Mouse (Mus musculus) midbrain, postnatal 0 days (tissue): ENCODE measurements around the gene Zfp239. TPM values are rescaled to one million over a fixed set of nuclear protein-coding genes. Genes with fewer than 3 reads are reported as not detected.

ENCODE experiments used
- ATAC-seq: fragments of 200-750 bp; cut with Nextera tagmentation; 2 replicates; pipeline ENCODE4 v1.8.0; 2017; ENCODE audit warnings: moderate number of reproducible peaks, mild to moderate bottlenecking, moderate TSS enrichment, moderate library complexity; ENCODE audit not compliant: low FRiP score
- DNase-seq: peaks from one replicate; pipeline ENCODE4 v3.0.0-alpha.2; 2015; ENCODE audit warnings: low spot score
- H3K27ac ChIP-seq: fragments of 300-500 bp; sonication (generic); 2 replicates; pipeline ENCODE4 v1.5.1; 2014; ENCODE audit warnings: low read depth, mild to moderate bottlenecking, low read length, mixed read lengths
- H3K27me3 ChIP-seq: fragments of 300-500 bp; sonication (generic); 2 replicates; pipeline ENCODE4 v1.6.1; 2014; ENCODE audit warnings: low read length, control low read depth, mixed read lengths; ENCODE audit not compliant: insufficient read depth
- H3K36me3 ChIP-seq: fragments of 300-500 bp; sonication (generic); 2 replicates; pipeline ENCODE4 v1.6.1; 2014; ENCODE audit warnings: low read length, control low read depth, mixed read lengths; ENCODE audit not compliant: insufficient read depth
- H3K4me1 ChIP-seq: fragments of 300-500 bp; sonication (generic); 2 replicates; pipeline ENCODE4 v1.6.1; 2014; ENCODE audit warnings: mild to moderate bottlenecking, control low read depth, antibody characterized with exemption, low read length, mixed read lengths; ENCODE audit not compliant: insufficient read depth
- H3K4me2 ChIP-seq: fragments of 300-500 bp; sonication (generic); 2 replicates; pipeline ENCODE4 v1.6.1; 2014; ENCODE audit warnings: low read depth, mild to moderate bottlenecking, low read length, mixed read lengths; ENCODE audit not compliant: poor library complexity, severe bottlenecking
- H3K4me3 ChIP-seq: fragments of 300-500 bp; sonication (generic); 2 replicates; pipeline ENCODE4 v1.5.1; 2014; ENCODE audit warnings: low read depth, mild to moderate bottlenecking, low read length, moderate library complexity
- H3K9ac ChIP-seq: fragments of 300-500 bp; sonication (generic); replicated peaks from 2 replicates; pipeline ENCODE4 v1.6.1; 2014; ENCODE audit warnings: mild to moderate bottlenecking, low read length, moderate library complexity, mixed read lengths; ENCODE audit not compliant: poor library complexity, severe bottlenecking
- H3K9me3 ChIP-seq: fragments of 300-500 bp; sonication (generic); 2 replicates; pipeline ENCODE4 v1.6.1; 2016; ENCODE audit warnings: low read length, control low read depth
- CTCF ChIP-seq: IDR thresholded peaks from 2 replicates; pipeline ENCODE4 v1.5.1; 2016; ENCODE audit warnings: antibody characterized with exemption, mild to moderate bottlenecking
- WGBS: fragments of 180-500 bp; shearing (Covaris S2); extraction: QIAGEN DNeasy Blood & Tissue Kit; methylation state at CpG from one replicate; pipeline ENCODE4 v1.1.7; 2014; 5-methylcytosine and 5-hydroxymethylcytosine counted together
- polyA plus RNA-seq: library from polyadenylated mRNA; unstranded; fragments of >200 nt; fragmentation: Nextera tagmentation; extraction: Ambion mirVana; gene quantifications from 2 replicates; pipeline ENCODE4 v1.2.1, GENCODE M21; 2015
- total RNA-seq: library from RNA; depleted of rRNA; stranded (reverse); fragments of >200 nt; gene quantifications from 2 replicates; pipeline ENCODE4 v1.2.3, GENCODE M21; 2014

Zfp239 gene
- total and polyA plus RNA-seq, 2 experiments from 2014 or later, result 14.5 to 16.6 TPM

DNA sequence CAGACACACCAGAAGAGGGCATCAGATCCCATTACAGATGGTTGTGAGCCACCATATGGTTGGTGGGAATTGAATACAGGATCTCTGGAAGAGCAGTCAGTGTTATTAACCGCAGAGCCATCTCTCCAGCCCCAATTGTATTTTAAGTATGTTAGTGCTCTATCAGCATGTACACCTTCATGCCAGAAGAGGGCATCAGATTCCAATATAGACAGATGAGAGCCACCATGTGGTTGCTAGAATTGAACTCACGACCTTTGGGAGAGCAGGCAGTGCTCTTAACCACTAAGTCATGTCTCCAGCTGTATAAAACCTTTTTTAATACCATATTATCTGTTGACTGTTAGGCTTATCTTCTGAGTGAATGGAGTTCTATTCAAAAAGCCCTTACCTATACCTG, 10.2 kb upstream of the Zfp239 start:
- no peaks in the 10 kb centered on the region for H3K27me3 ChIP-seq
- H3K4me1 ChIP-seq, result no peaks in the 10 kb centered on the region
- H3K4me2 ChIP-seq, result no peak overlapping the region
- no peak overlapping the region for H3K27ac ChIP-seq
- H3K36me3 ChIP-seq, result peaks cover 15% of the 10 kb centered on the region; the same call in 1 of the 2 replicates
- no peak for DNase-seq
- H3K9ac ChIP-seq, result no peak overlapping the region
- WGBS, result 60% methylated on average over 2 of the region's 2 CpGs
- TF ChIP-seq CTCF, result peak; percentile 47
- ATAC-seq, result no peak
- H3K9me3 ChIP-seq, result no peaks in the 10 kb centered on the region
- H3K4me3 ChIP-seq, result no peak overlapping the region

DNA sequence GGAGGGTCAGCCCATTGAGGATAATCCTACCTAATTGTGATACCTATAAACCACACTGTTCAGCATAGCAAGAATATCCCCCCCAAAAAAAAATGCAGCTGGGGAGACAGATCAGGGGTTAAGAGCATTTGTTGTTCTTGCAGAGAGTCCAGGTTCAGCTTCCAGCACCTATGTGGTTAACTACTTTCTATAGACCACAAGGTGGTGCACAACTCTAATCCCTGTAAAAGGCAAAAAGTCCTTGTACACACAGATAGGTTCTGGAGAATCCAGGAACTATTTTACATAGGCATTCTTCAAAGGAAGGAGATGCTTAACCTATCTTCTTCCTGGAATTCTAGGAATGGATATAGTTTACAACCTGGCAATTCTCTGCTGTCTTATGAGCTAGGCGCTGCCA, 3.9 kb upstream of the Zfp239 start:
- no peak overlapping the region for H3K4me3 ChIP-seq
- DNase-seq (peak; percentile 55), ATAC-seq (no peak)
- no peak overlapping the region for H3K9ac ChIP-seq
- H3K36me3 ChIP-seq, result no peaks in the 10 kb centered on the region
- 97% methylated on average over 1 of the region's 1 CpGs for WGBS
- peak; percentile 66 for TF ChIP-seq CTCF
- H3K9me3 ChIP-seq, result no peaks in the 10 kb centered on the region
- no peaks in the 10 kb centered on the region for H3K4me1 ChIP-seq
- no peaks in the 10 kb centered on the region for H3K27me3 ChIP-seq
- H3K27ac ChIP-seq, result no peak overlapping the region
- no peak overlapping the region for H3K4me2 ChIP-seq

GRCm38 (mm10) chr6:117862465-117862864, 565 bp downstream of the Zfp239 start:
- Histone ChIP-seq H3K4me1 (no peaks in the 10 kb centered on the region), H3K9ac (no peak overlapping the region), H3K4me2 (peak overlapping the region; percentile 76; the same call in 1 of the 2 replicates), H3K4me3 (peak overlapping the region; percentile 57; the same call in 1 of the 2 replicates), H3K9me3 (no peaks in the 10 kb centered on the region), H3K36me3 (no peaks in the 10 kb centered on the region), H3K27me3 (no peaks in the 10 kb centered on the region), H3K27ac (no peak overlapping the region)
- no peak for DNase-seq
- no peak for ATAC-seq
- TF ChIP-seq CTCF, result no peak
- 76% methylated on average over 8 of the region's 8 CpGs for WGBS

DNA sequence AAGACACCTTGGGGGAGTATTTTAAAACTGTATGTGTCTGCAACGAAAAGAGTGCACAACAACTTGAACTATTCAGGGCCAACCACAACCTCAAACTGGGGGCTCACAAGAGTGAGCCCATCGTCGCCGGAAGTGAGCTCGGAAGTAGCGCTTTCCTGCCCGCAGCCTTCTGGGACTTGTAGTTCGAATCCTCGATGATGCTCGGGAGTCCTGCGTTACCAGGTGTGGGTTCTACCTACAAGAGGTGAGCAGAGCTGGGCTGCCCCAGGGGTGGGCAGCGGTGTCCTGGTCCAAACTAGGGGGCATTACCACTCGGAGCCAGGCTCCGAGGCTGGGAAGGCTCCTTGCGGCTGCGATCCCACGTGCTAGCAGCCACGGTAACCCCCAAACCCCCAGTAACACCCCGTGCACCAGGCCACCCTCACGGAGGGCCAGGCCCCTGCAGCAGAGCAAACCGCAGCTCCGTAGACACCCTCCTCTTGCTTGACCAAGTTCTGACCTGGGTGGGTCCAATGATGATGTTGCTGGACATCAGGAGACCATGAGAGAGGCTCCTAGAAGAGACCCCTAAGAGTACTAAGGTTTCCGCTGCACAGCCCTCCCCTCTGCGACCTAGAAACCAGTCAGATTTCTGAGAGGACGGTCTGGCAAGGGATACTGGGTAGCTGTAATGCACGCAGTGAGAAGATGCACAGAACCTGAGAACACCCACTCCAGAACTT, 1.2 kb downstream of the Zfp239 start:
- Histone ChIP-seq H3K27me3 (no peaks in the 10 kb centered on the region), H3K36me3 (no peaks in the 10 kb centered on the region), H3K27ac (peak overlapping the region; percentile 7; the same call in 1 of the 2 replicates)

GRCm38 (mm10) chr6:117863751-117864150, 1.9 kb downstream of the Zfp239 start:
- no peaks in the 10 kb centered on the region for H3K4me1 ChIP-seq
- ATAC-seq (no peak), DNase-seq (no peak)
- 95% methylated on average over 8 of the region's 8 CpGs for WGBS
- H3K4me3 ChIP-seq, result peak overlapping the region; percentile 57
- H3K9ac ChIP-seq, result no peak overlapping the region
- H3K4me2 ChIP-seq, result peak overlapping the region; percentile 76
- H3K9me3 ChIP-seq, result no peaks in the 10 kb centered on the region
- no peak overlapping the region for H3K27ac ChIP-seq
- TF ChIP-seq CTCF, result no peak
- no peaks in the 10 kb centered on the region for H3K27me3 ChIP-seq
- H3K36me3 ChIP-seq, result no peaks in the 10 kb centered on the region

More for the DNA sequence above, 1.2 kb downstream of the Zfp239 start:
- WGBS, result 2% methylated on average over 26 of the region's 26 CpGs
- peak overlapping the region; percentile 76 for H3K4me2 ChIP-seq
- ATAC-seq (peak; percentile 89), DNase-seq (peak; percentile 80)
- H3K4me1 ChIP-seq, result no peaks in the 10 kb centered on the region
- no peaks in the 10 kb centered on the region for H3K9me3 ChIP-seq
- TF ChIP-seq CTCF, result no peak
- H3K9ac ChIP-seq, result peak overlapping the region; percentile 64
- peak overlapping the region; percentile 57 for H3K4me3 ChIP-seq

- DNase-seq, result no peak
- peaks cover 8% of the 10 kb centered on the region for H3K36me3 ChIP-seq
- no peak for ATAC-seq
- no peak overlapping the region for H3K27ac ChIP-seq
- no peaks in the 10 kb centered on the region for H3K4me1 ChIP-seq
- no peaks in the 10 kb centered on the region for H3K27me3 ChIP-seq
- no peak overlapping the region for H3K4me3 ChIP-seq
- 94% methylated on average over 8 of the region's 8 CpGs for WGBS
- H3K4me2 ChIP-seq, result no peak overlapping the region
- TF ChIP-seq CTCF, result no peak
- no peak overlapping the region for H3K9ac ChIP-seq
- H3K9me3 ChIP-seq, result no peaks in the 10 kb centered on the region
Observed at GRCm38 (mm10) chr6:117868187-117868586, 6.3 kb downstream of the Zfp239 start.
